Mouse (Mus musculus): ENCODE results near the gene Car1. TPM values are rescaled to one million over a fixed set of nuclear protein-coding genes. Genes with fewer than 3 reads are reported as not detected.
"Not testable (repeated sequence)": the region's sequence is repeated elsewhere in the genome, so short reads cannot be mapped to it uniquely, and the experiment has no call there.

Gene Car1
- polyA plus RNA-seq, 1 experiment = 69.9 TPM

GRCm38 (mm10) chr3:14785353-14785752 lies 22.8 kb downstream of the Car1 start:
- no peak overlapping the region for H3K27ac ChIP-seq (ENCODE audit: insufficient read depth, low read length)

GRCm38 (mm10) chr3:14783198-14783597 lies 25.0 kb downstream of the Car1 start:
- not testable (repeated sequence) for H3K27me3 ChIP-seq (ENCODE audit: control insufficient read depth, insufficient read depth, low read length); H3K4me1 ChIP-seq (ENCODE audit: control insufficient read depth, insufficient read depth, insufficient read length); H3K4me3 ChIP-seq (ENCODE audit: extremely low read depth, insufficient read depth, insufficient read length); DNase-seq (ENCODE audit: low read depth in 1 of 2, low spot score in 2 of 2); H3K36me3 ChIP-seq (ENCODE audit: control insufficient read depth, insufficient read depth, low read length); H3K27ac ChIP-seq (ENCODE audit: insufficient read depth, low read length)
- WGBS = 79% methylated on average over 5 of the region's 5 CpGs

More at GRCm38 (mm10) chr3:14785353-14785752, 22.8 kb downstream of the Car1 start:
- Histone ChIP-seq H3K36me3 (ENCODE audit: control insufficient read depth, insufficient read depth, low read length) (no peaks in the 10 kb centered on the region), H3K4me3 (ENCODE audit: extremely low read depth, insufficient read depth, insufficient read length) (no peak overlapping the region), H3K27me3 (ENCODE audit: control insufficient read depth, insufficient read depth, low read length) (no peaks in the 10 kb centered on the region), H3K4me1 (ENCODE audit: control insufficient read depth, insufficient read depth, insufficient read length) (no peaks in the 10 kb centered on the region)
- WGBS = 85% methylated on average over 2 of the region's 2 CpGs
- DNase-seq (ENCODE audit: low read depth in 1 of 2, low spot score in 2 of 2) = no peak
- TF ChIP-seq CTCF (IDR thresholded peaks at IDR 0.05; ENCODE audit: extremely low read depth, insufficient read depth, insufficient read length, insufficient replicate concordance) (no peak), POLR2A (IDR thresholded peaks at IDR 0.05; ENCODE audit: low read depth, low read length) (no peak)

- not testable (repeated sequence) for DNase-seq (ENCODE audit: low read depth in 1 of 2, low spot score in 2 of 2); H3K4me1 ChIP-seq (ENCODE audit: control insufficient read depth, insufficient read depth, insufficient read length); H3K27ac ChIP-seq (ENCODE audit: insufficient read depth, low read length); H3K27me3 ChIP-seq (ENCODE audit: control insufficient read depth, insufficient read depth, low read length); H3K36me3 ChIP-seq (ENCODE audit: control insufficient read depth, insufficient read depth, low read length); H3K4me3 ChIP-seq (ENCODE audit: extremely low read depth, insufficient read depth, insufficient read length)
- WGBS = 80% methylated on average over 3 of the region's 3 CpGs
Observed at GRCm38 (mm10) chr3:14782365-14782764, 25.8 kb downstream of the Car1 start.

GRCm38 (mm10) chr3:14780212-14780611 lies 28.0 kb downstream of the Car1 start:
- no peak overlapping the region for H3K27ac ChIP-seq (ENCODE audit: insufficient read depth, low read length)
- H3K4me3 ChIP-seq (ENCODE audit: extremely low read depth, insufficient read depth, insufficient read length) = no peak overlapping the region
- DNase-seq (ENCODE audit: low read depth in 1 of 2, low spot score in 2 of 2) = no peak
- WGBS = 82% methylated on average over 2 of the region's 2 CpGs
- H3K27me3 ChIP-seq (ENCODE audit: control insufficient read depth, insufficient read depth, low read length) = no peaks in the 10 kb centered on the region
- H3K36me3 ChIP-seq (ENCODE audit: control insufficient read depth, insufficient read depth, low read length) = no peaks in the 10 kb centered on the region
- no peaks in the 10 kb centered on the region for H3K4me1 ChIP-seq (ENCODE audit: control insufficient read depth, insufficient read depth, insufficient read length)
- TF ChIP-seq CTCF (IDR thresholded peaks at IDR 0.05; ENCODE audit: extremely low read depth, insufficient read depth, insufficient read length, insufficient replicate concordance) = no peak

DNA sequence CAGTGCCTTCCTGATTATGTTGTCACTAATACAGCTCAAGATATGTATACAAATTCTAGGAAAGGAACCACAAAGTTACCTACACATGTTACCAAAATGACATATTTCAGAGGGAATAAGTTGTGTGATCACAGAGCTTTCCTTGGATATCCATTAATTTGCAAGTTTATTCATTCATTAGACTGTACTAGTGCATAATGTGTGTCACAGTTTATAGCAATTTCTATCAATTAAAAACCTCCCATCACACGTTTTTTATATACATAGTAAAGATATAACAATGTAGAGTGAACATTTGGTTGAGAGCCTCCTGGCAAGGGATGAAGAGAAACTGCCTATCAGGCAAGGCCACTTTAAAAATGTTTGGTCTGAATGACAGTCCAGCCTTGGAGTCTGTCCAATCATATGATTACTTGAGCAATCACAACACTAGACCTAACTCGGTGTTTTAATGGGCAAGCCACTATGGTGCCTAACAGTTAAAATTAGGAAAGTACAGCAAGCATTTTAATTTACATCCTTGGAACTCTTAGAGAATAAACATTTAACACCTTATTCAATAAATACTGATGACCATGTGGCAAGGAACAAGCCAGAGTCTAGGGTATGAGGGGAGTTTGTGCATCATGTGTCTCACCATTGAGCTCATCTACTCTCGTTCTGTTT lies 31.5 kb downstream of the Car1 start:
- H3K27ac ChIP-seq (ENCODE audit: insufficient read depth, low read length); H3K4me3 ChIP-seq (ENCODE audit: extremely low read depth, insufficient read depth, insufficient read length); H3K36me3 ChIP-seq (ENCODE audit: control insufficient read depth, insufficient read depth, low read length); H3K27me3 ChIP-seq (ENCODE audit: control insufficient read depth, insufficient read depth, low read length); H3K4me1 ChIP-seq (ENCODE audit: control insufficient read depth, insufficient read depth, insufficient read length); DNase-seq (ENCODE audit: low read depth in 1 of 2, low spot score in 2 of 2): not testable (repeated sequence)
- WGBS = 72% methylated on average over 3 of the region's 3 CpGs

GRCm38 (mm10) chr3:14774539-14774938 lies 33.6 kb downstream of the Car1 start:
- DNase-seq (ENCODE audit: low read depth in 1 of 2, low spot score in 2 of 2) = not testable (repeated sequence)

GRCm38 (mm10) chr3:14772473-14772872 lies 35.7 kb downstream of the Car1 start:
- H3K4me3 ChIP-seq (ENCODE audit: extremely low read depth, insufficient read depth, insufficient read length); H3K27ac ChIP-seq (ENCODE audit: insufficient read depth, low read length); H3K4me1 ChIP-seq (ENCODE audit: control insufficient read depth, insufficient read depth, insufficient read length); H3K36me3 ChIP-seq (ENCODE audit: control insufficient read depth, insufficient read depth, low read length); H3K27me3 ChIP-seq (ENCODE audit: control insufficient read depth, insufficient read depth, low read length); DNase-seq (ENCODE audit: low read depth in 1 of 2, low spot score in 2 of 2): not testable (repeated sequence)
- WGBS = 96% methylated on average over 1 of the region's 1 CpGs

More at GRCm38 (mm10) chr3:14774539-14774938, 33.6 kb downstream of the Car1 start:
- not testable (repeated sequence) for H3K27me3 ChIP-seq (ENCODE audit: control insufficient read depth, insufficient read depth, low read length); H3K27ac ChIP-seq (ENCODE audit: insufficient read depth, low read length); H3K4me3 ChIP-seq (ENCODE audit: extremely low read depth, insufficient read depth, insufficient read length); H3K36me3 ChIP-seq (ENCODE audit: control insufficient read depth, insufficient read depth, low read length); H3K4me1 ChIP-seq (ENCODE audit: control insufficient read depth, insufficient read depth, insufficient read length)
- 94% methylated on average over 1 of the region's 1 CpGs for WGBS

Data from spleen, adult 2 months (tissue).